Comparison of ENCODE assay signal across 36 mouse cellular contexts in the genomic region with DNA sequence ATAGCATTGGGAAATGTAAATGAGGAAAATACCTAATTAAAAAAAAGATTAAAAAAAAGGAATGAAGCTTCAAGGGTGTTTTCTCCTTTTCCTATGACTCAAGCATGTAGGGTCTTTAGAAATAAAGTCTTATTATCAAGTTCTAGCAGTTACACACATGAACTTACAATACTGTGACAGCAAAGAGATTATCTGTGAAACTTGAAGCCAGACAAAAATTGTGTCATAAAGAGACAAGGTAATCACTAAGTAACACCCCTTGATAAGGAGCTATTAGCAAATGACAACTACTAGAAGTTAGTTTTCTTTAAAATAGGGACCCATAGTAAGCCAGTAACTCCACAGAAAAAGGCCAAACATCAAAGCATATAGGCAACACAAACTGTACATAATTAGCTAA.
"Had no signal": no experiment of that assay in that cellular context is flagged by ENCODE, and none has a peak within 500 bp of the region (broad histone marks: within the 10 kb centered on the region; RNA-seq: fewer than 3 reads in every experiment).

No protein-coding gene starts in this region.

- H3K36me3 ChIP-seq: heart, embryonic 10.5 days; heart, embryonic 12.5 days; heart, embryonic 13.5 days; heart, embryonic 15.5 days; hindbrain, embryonic 10.5 days; hindbrain, embryonic 12.5 days; hindbrain, embryonic 13.5 days; hindbrain, embryonic 15.5 days; intestine, embryonic 15.5 days; kidney, embryonic 15.5 days had no signal

- H3K9me3 ChIP-seq: heart, embryonic 10.5 days; heart, embryonic 12.5 days; heart, embryonic 13.5 days; heart, embryonic 15.5 days; hindbrain, embryonic 10.5 days; hindbrain, embryonic 12.5 days; hindbrain, embryonic 13.5 days; hindbrain, embryonic 15.5 days; intestine, embryonic 15.5 days; kidney, embryonic 15.5 days had no signal

- H3K4me1 ChIP-seq: heart, embryonic 10.5 days; heart, embryonic 12.5 days; heart, embryonic 13.5 days; heart, embryonic 15.5 days; hindbrain, embryonic 10.5 days; hindbrain, embryonic 12.5 days; hindbrain, embryonic 13.5 days; hindbrain, embryonic 15.5 days; intestine, embryonic 15.5 days; kidney, embryonic 15.5 days had no signal

- H3K27me3 ChIP-seq: heart, embryonic 12.5 days; heart, embryonic 13.5 days; heart, embryonic 15.5 days; hindbrain, embryonic 12.5 days; hindbrain, embryonic 13.5 days; hindbrain, embryonic 15.5 days; intestine, embryonic 15.5 days; kidney, embryonic 15.5 days had no signal

- H3K27ac ChIP-seq: heart, embryonic 10.5 days; heart, embryonic 13.5 days; heart, embryonic 15.5 days; hindbrain, embryonic 10.5 days; hindbrain, embryonic 12.5 days; hindbrain, embryonic 13.5 days; hindbrain, embryonic 14.5 days; hindbrain, embryonic 15.5 days; hindbrain, postnatal 0 days; intestine, embryonic 15.5 days; kidney, embryonic 15.5 days; kidney, postnatal 0 days; layer of hippocampus, adult 2 months; left cerebral cortex, adult 2 months had no signal

- ATAC-seq: hindbrain, embryonic 16.5 days; hindbrain, postnatal 0 days; inflammation-experienced regulatory T-cells, adult 6 months; intestine, embryonic 15.5 days; intestine, embryonic 16.5 days; intestine, postnatal 0 days had no signal

- H3K4me2 ChIP-seq: heart, embryonic 11.5 days; heart, embryonic 12.5 days; heart, embryonic 13.5 days; heart, embryonic 15.5 days; hindbrain, embryonic 12.5 days; hindbrain, embryonic 13.5 days; hindbrain, embryonic 14.5 days; hindbrain, embryonic 15.5 days; intestine, embryonic 15.5 days; kidney, embryonic 15.5 days had no signal

- H3K4me3 ChIP-seq: heart, embryonic 10.5 days; heart, embryonic 12.5 days; heart, embryonic 13.5 days; heart, embryonic 15.5 days; hindbrain, embryonic 10.5 days; hindbrain, embryonic 12.5 days; hindbrain, embryonic 13.5 days; hindbrain, embryonic 15.5 days; intestine, embryonic 15.5 days; kidney, embryonic 15.5 days; layer of hippocampus, adult 2 months; left cerebral cortex, adult 2 months had no signal

- H3K9ac ChIP-seq: heart, embryonic 12.5 days; heart, embryonic 13.5 days; heart, embryonic 15.5 days; hindbrain, embryonic 12.5 days; hindbrain, embryonic 13.5 days; hindbrain, embryonic 14.5 days; hindbrain, embryonic 15.5 days; intestine, embryonic 15.5 days; kidney, embryonic 15.5 days had no signal

- DNase-seq: heart, postnatal 10 days; heart, postnatal 14 days; heart, postnatal 36 days; heart, postnatal 4 days; kidney, adult 11 months; kidney, adult 18-20 months; kidney, adult 2 months; kidney, adult 8-10 months; kidney, adult 9 months; kidney, postnatal 10 days; kidney, postnatal 14 days; kidney, postnatal 25 days; kidney, postnatal 36 days; kidney, postnatal 4 days; layer of hippocampus, adult 9-11 months; layer of hippocampus, postnatal 36 days had no signal
